Mouse (Mus musculus) stomach, postnatal 0 days (tissue): ENCODE results near the gene Islr.
"Not testable (repeated sequence)": the region's sequence is repeated elsewhere in the genome, so short reads cannot be mapped to it uniquely, and the experiment has no call there.

Source experiments
- CTCF ChIP-seq: IDR thresholded peaks from 2 replicates; pipeline ENCODE4 v1.5.1; 2016; ENCODE audit warnings: antibody characterized with exemption, low read depth, mild to moderate bottlenecking, moderate library complexity
- EP300 ChIP-seq: optimal IDR thresholded peaks from 2 replicates; pipeline ENCODE3; 2016; ENCODE audit warnings: antibody characterized with exemption

GRCm38 (mm10) chr9:58253805-58254122 is 49.7 kb upstream of the Islr start:
- not testable (repeated sequence) for TF ChIP-seq CTCF, EP300
